In the genomic region with DNA sequence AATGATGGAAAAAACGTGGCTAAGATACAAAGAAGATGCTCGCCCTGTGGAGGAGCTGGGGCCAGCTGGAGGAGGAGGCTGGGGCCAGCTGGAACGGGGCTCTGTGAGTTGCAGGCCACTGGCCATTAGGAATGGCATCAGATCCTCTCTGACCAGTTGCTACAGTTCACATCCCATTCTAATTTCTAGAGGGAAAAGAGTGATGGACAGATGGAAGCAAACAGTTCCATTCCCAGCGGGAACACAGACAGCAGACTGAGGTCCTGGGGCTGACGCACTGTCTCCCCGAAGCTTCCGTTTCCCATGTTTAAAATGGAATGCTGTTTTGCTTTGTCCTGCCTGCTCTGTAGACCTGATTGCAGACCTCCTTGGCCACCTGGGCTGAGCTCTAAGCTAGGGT, we compare ENCODE assay signal across 26 mouse cellular contexts.
A peak's percentile ranks its signal among the peaks of the same experiment; 100 is the strongest.
DNase-seq lines count a peak whose midpoint lies in the region; ATAC-seq lines count a peak whose summit lies in the region.
"Had no signal": no experiment of that assay in that cellular context is flagged by ENCODE, and none has a peak within 500 bp of the region (broad histone marks: within the 10 kb centered on the region; RNA-seq: fewer than 3 reads in every experiment).

No protein-coding gene starts in this region.

- H3K27me3 ChIP-seq in kidney, embryonic 15.5 days: no peaks in the 10 kb centered on the region
- H3K27me3 ChIP-seq: embryonic facial prominence, embryonic 15.5 days; heart, embryonic 15.5 days; intestine, embryonic 15.5 days had no signal

- H3K4me3 ChIP-seq in kidney, embryonic 15.5 days (replicated peaks): no peak overlapping the region
- H3K4me3 ChIP-seq: embryonic facial prominence, embryonic 15.5 days; erythroblast, embryonic 14.5 days; forebrain, embryonic 10.5 days; heart, adult 2 months; heart, embryonic 15.5 days; hindbrain, embryonic 10.5 days; intestine, embryonic 15.5 days had no signal

- 73% methylated on average over 7 of the region's 7 CpGs for WGBS in kidney, embryonic 15.5 days

- no peak for ATAC-seq in kidney, embryonic 15.5 days (replicated peaks; ENCODE audit: low FRiP score)
- ATAC-seq: activated CD4-positive, CD25-positive, alpha-beta regulatory T cell, adult 4 months; forebrain, embryonic 16.5 days; intestine, embryonic 15.5 days; Patski had no signal

- peak; percentile 50 for DNase-seq in cerebellum, adult 11-12 months
- no peak for DNase-seq in cerebellum, adult 11 months
- DNase-seq in brain, adult 2 months (ENCODE audit: low read depth, low spot score): peak; percentile 69
- DNase-seq in cerebellum, adult 8-10 months: peak; percentile 41
- peak; percentile 17 to 45 for DNase-seq in cerebellum, postnatal 14 days
- DNase-seq in adipocyte (ENCODE audit: low spot score): no peak
- no peak for DNase-seq in left cerebral cortex, postnatal 14 days (ENCODE audit: low spot score in 2 of 2)
- DNase-seq: adrenal gland, adult 2 months; adrenal gland, postnatal 25 days; embryo, embryonic 11 days; gastrocnemius, postnatal 10 days; heart, adult 2 months; heart, postnatal 14 days; kidney, adult 2 months had no signal

- 0 out of 2 replicates have a peak, but pooled peaks cover 3% of the 10 kb centered on the region for H3K4me1 ChIP-seq in kidney, embryonic 15.5 days
- H3K4me1 ChIP-seq: embryonic facial prominence, embryonic 15.5 days; heart, embryonic 15.5 days; intestine, embryonic 15.5 days had no signal

- no peaks in the 10 kb centered on the region for H3K36me3 ChIP-seq in kidney, embryonic 15.5 days
- H3K36me3 ChIP-seq: embryonic facial prominence, embryonic 15.5 days; forebrain, embryonic 10.5 days; heart, embryonic 15.5 days; hindbrain, embryonic 10.5 days; intestine, embryonic 15.5 days had no signal

- no peak overlapping the region for H3K4me2 ChIP-seq in kidney, embryonic 15.5 days
- H3K4me2 ChIP-seq: embryonic facial prominence, embryonic 15.5 days; heart, embryonic 11.5 days; heart, embryonic 15.5 days; hindbrain, embryonic 14.5 days; intestine, embryonic 15.5 days had no signal

- H3K9me3 ChIP-seq in kidney, embryonic 15.5 days (replicated peaks): no peaks in the 10 kb centered on the region
- H3K9me3 ChIP-seq: embryonic facial prominence, embryonic 15.5 days; forebrain, embryonic 10.5 days; heart, embryonic 15.5 days; hindbrain, embryonic 10.5 days; intestine, embryonic 15.5 days had no signal

- no peak overlapping the region for H3K27ac ChIP-seq in kidney, embryonic 15.5 days
- H3K27ac ChIP-seq: embryonic facial prominence, embryonic 15.5 days; forebrain, embryonic 10.5 days; heart, adult 2 months; heart, embryonic 15.5 days; hindbrain, embryonic 10.5 days; hindbrain, embryonic 14.5 days; intestine, embryonic 15.5 days had no signal

- H3K9ac ChIP-seq in kidney, embryonic 15.5 days: no peak overlapping the region
- H3K9ac ChIP-seq: embryonic facial prominence, embryonic 15.5 days; heart, embryonic 15.5 days; hindbrain, embryonic 14.5 days; intestine, embryonic 15.5 days had no signal

- intact Hi-C loops in left cerebral cortex, postnatal 14 days (cut with DNase I): no loop called here

Comparison
In these comparisons a context has a peak if more than half of its experiments do, and no peak if none do; other contexts are left out.
1. DNase-seq: peak in cerebellum, adult 11-12 months (single experiment), brain, adult 2 months (single experiment), cerebellum, adult 8-10 months (single experiment) and cerebellum, postnatal 14 days (2 of 2); none in cerebellum, adult 11 months (single experiment), adipocyte (single experiment) and left cerebral cortex, postnatal 14 days (0 of 2).